Mouse (Mus musculus): Measurements from ENCODE around the gene Egr4.

Gene Egr4

GRCm38 (mm10) chr6:85496976-85497375 lies 16.4 kb downstream of the Egr4 start:
- DNase-seq (ENCODE audit: low spot score in 2 of 2) = no peak

- DNase-seq (ENCODE audit: low spot score in 2 of 2) = no peak
Observed at GRCm38 (mm10) chr6:85491606-85492005, 21.8 kb downstream of the Egr4 start.

GRCm38 (mm10) chr6:85490252-85490651 lies 23.1 kb downstream of the Egr4 start:
- no peak for DNase-seq (ENCODE audit: low spot score in 2 of 2)

- DNase-seq (ENCODE audit: low spot score in 2 of 2) = no peak
Observed at GRCm38 (mm10) chr6:85489717-85490116, 23.7 kb downstream of the Egr4 start.

- no peak for DNase-seq (ENCODE audit: low spot score in 2 of 2)
Observed at GRCm38 (mm10) chr6:85488510-85488909, 24.9 kb downstream of the Egr4 start.

- DNase-seq (ENCODE audit: low spot score in 2 of 2) = no peak
Observed at GRCm38 (mm10) chr6:85485738-85486137, 27.7 kb downstream of the Egr4 start.

- DNase-seq (ENCODE audit: low spot score in 2 of 2) = no peak
Observed at GRCm38 (mm10) chr6:85483843-85484721, 29.3 kb downstream of the Egr4 start.

GRCm38 (mm10) chr6:85480685-85481084 lies 32.7 kb downstream of the Egr4 start:
- DNase-seq (ENCODE audit: low spot score in 2 of 2) = no peak

- no peak for DNase-seq (ENCODE audit: low spot score in 2 of 2)
Observed at GRCm38 (mm10) chr6:85479979-85480378, 33.4 kb downstream of the Egr4 start.

GRCm38 (mm10) chr6:85478416-85478815 lies 35.0 kb downstream of the Egr4 start:
- no peak for DNase-seq (ENCODE audit: low spot score in 2 of 2)

- no peak for DNase-seq (ENCODE audit: low spot score in 2 of 2)
Observed at GRCm38 (mm10) chr6:85477366-85477917, 35.9 kb downstream of the Egr4 start.

- no peak for DNase-seq (ENCODE audit: low spot score in 2 of 2)
Observed at GRCm38 (mm10) chr6:85475581-85475980, 37.8 kb downstream of the Egr4 start.

GRCm38 (mm10) chr6:85472542-85472941 lies 40.8 kb downstream of the Egr4 start:
- no peak for DNase-seq (ENCODE audit: low spot score in 2 of 2)

- no peak for DNase-seq (ENCODE audit: low spot score in 2 of 2)
Observed at GRCm38 (mm10) chr6:85471962-85472361, 41.4 kb downstream of the Egr4 start.

- DNase-seq (ENCODE audit: low spot score in 2 of 2) = no peak
Observed at GRCm38 (mm10) chr6:85469660-85470430, 43.5 kb downstream of the Egr4 start.

GRCm38 (mm10) chr6:85465381-85465780 lies 48.0 kb downstream of the Egr4 start:
- no peak for DNase-seq (ENCODE audit: low spot score in 2 of 2)

Data from frontal cortex, postnatal 10 days (tissue).